Mouse (Mus musculus) adrenal gland, adult 8-10 months (tissue): Measurements from ENCODE around the gene Itpka. TPM values are rescaled to one million over a fixed set of nuclear protein-coding genes. Genes with fewer than 3 reads are reported as not detected.
A peak's percentile ranks its signal among the peaks of the same experiment; 100 is the strongest.
"Not testable (repeated sequence)": the region's sequence is repeated elsewhere in the genome, so short reads cannot be mapped to it uniquely, and the experiment has no call there.

Experiments used
- DNase-seq: peaks from one replicate; pipeline ENCODE4 v3.0.0; 2022
- total RNA-seq, 4 experiments: library from RNA; stranded (reverse); gene quantifications; 2 replicates each; pipeline ENCODE4 v1.2.4; 2022

Itpka gene
- 1 to 10 TPM; 1.5 to 2.0 (median 1.8) TPM for total RNA-seq

- DNase-seq: peak; percentile 35
These were observed at the start of gene Itpka for GRCm38 (mm10) chr2:119741581-119742411. TSS of gene Itpka (plus strand) at chr2:119742337.

DNA sequence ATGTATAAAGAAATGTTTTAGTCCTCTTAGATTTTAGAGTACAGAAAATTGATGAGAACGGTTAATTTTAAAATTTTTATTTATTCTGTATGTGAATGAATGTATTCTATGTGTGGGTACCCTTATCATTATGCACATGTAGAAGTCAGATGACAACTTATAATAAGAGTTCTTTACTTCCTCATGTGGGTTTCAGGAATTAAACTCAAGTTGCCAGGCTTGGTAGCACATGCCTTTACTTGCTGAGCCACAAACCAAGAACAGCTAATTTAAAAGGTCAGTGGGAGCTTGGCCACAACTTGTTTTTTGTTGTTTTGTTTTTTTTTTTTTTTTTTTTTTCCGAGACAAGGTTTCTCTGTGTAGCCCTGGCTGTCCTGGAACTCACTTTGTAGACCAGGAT, 47.3 kb upstream of the Itpka start:
- DNase-seq: no peak

- DNase-seq: no peak
These were observed 46.0 kb upstream of the Itpka start for GRCm38 (mm10) chr2:119696111-119696510.

GRCm38 (mm10) chr2:119698472-119698871, 43.7 kb upstream of the Itpka start:
- no peak for DNase-seq

GRCm38 (mm10) chr2:119699962-119700361, 42.2 kb upstream of the Itpka start:
- DNase-seq: no peak

DNA sequence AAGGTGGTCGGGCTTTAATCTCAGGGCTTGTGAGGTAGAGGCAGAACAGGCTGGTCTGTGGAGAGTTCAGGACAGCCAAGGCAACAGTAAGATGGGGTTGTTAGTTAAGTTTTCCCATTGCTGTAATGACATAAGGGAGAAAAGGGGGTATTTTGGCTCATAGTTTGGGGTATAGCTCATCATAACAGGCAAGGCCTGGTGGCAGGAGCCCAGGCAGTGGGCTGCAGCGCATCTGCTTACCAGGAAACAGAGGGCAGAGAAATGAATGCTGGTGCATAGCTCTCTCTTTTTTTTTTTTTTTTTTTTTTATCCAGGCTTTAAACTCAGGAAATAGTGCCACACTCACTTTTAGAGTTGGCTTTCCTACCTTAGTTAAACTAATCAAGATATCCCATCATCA, 39.0 kb upstream of the Itpka start:
- DNase-seq: no peak

DNA sequence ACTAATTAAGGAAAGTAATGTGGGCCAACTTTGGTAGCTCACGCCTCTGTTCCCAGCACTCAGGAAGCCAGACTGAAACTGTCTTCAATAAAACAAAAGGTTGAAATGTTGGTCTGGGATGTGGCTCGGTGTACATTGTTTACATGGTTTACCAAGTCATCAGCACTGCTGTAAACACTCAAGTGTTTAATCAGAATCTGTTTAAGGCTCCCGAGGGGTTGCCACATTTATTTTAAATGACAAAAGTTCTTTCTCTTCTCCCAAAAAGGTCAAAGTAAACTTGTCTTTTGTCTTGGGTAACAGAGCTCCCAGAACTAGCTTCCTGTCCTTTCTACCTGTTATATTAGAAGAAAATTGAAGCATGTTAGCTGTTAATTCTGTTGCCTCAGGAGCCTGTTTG, 34.5 kb upstream of the Itpka start:
- DNase-seq: no peak

DNA sequence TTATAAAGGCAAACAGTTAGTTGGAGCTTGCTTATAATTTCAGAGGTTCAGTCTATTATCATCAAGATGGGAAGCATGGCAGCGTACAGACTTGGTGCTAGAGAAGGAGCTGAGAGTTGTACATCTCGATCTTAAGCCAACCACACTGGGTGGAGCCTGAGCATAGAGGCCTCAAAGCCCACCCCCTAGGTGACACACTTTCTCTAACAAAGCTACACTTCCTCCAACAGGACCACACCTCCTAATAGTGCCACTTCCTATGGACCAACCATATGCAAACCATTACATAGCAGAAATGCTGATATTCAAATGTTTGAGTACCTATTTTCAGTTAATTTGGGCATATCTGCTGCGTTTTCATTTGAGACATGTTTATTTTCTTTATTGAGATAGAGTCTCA, 32.1 kb upstream of the Itpka start:
- no peak for DNase-seq

DNA sequence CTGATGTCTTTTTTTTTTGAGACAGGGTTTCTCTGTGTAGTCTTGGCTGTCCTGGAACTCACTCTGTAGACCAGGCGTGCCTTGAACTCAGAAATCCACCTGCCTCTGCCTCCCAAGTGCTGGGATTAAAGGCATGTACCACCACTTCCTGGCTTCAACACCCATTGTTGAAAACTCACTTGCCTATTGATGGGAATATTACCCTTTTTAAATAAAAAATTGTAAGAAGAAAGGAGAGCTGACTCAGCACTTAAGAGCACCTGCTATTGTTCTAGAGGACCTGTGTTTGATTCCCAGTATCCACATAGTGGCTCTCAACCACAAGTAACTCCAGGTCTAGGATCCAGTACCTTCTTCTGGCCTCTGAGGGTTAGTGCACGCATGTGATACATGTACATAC, 26.3 kb upstream of the Itpka start:
- not testable (repeated sequence) for DNase-seq

DNA sequence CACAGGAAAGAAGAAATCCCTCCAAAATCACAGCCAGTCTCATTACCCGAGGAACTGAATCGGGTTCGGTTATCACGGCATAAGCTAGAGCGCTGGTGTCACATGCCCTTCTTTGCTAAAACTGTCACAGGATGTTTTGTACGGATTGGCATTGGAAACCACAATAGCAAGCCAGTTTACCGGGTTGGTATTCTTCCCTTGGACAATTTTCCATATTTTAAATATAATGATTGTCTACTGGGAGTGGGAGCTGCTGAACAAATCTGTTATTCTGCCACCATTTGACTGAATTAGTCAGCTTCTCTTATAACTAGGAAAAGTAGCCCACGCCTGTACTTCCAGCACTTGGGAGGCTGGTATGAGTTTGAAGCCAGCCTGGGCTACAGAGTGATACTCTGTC, 21.1 kb upstream of the Itpka start:
- no peak for DNase-seq

DNA sequence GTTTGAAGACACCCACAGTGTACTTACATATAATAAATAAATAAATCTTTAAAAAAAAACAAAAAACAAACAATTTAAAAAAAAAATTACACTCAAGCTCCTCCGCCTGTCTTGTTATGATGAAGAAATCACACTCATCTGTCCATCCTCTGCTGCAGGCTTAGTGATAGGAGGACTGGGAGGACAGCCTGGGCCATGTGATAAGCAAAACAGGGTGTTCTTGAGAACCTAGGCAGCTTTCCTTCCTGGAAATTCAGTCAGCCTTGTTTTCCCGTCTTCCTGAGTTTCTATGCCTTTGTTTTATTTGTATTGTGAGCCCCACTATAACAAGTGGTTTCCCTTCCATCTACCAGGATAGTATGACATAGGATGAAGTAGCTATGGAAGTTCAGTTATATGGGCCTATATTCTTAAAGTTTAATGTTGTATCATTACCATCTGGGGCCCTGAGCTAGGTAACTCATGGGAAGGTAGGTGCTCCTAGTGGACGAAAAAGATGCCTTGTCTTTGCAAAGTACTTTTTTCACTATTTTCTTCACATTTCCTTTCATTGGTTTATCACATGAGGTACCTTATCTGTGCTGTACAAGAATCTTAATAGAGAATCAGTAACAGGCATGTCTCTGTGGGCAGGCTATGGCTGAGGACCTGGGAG, 14.2 kb upstream of the Itpka start:
- DNase-seq: no peak

- no peak for DNase-seq
These were observed 11.4 kb upstream of the Itpka start for GRCm38 (mm10) chr2:119730735-119731134.

GRCm38 (mm10) chr2:119737124-119737523, 5.0 kb upstream of the Itpka start:
- DNase-seq: no peak

GRCm38 (mm10) chr2:119740567-119740966, 1.6 kb upstream of the Itpka start:
- DNase-seq: no peak

DNA sequence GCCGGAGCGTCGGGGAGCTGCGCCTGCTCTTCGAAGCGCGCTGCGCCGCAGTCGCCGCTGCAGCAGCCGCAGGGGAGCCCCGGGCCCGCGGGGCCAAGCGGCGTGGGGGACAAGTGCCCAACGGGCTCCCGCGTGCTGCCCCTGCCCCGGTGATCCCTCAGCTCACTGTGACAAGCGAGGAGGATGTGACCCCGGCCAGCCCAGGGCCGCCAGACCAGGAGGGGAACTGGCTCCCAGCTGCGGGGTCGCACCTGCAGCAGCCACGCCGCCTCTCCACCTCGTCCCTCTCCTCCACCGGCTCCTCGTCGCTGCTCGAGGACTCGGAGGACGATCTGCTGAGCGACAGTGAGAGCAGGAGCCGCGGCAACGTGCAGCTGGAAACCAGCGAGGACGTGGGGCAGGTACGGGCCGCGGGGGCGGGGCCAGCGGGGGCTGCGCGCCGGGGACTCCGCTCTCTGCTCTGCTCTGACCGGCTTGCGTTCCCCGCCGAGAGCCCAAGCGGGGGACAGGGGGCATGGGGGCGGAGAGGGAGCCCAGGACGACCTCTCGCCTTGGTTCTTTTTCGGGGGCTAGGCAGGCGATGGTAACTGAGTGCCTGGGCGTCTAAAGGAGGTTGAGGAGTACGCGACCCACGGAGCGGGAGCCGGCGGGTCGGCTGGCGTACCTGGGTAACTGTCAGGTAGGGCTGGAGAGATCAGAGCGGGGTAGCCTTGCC, 481 bp downstream of the Itpka start:
- DNase-seq: no peak

GRCm38 (mm10) chr2:119743176-119743807, 1.2 kb downstream of the Itpka start:
- DNase-seq: no peak

DNA sequence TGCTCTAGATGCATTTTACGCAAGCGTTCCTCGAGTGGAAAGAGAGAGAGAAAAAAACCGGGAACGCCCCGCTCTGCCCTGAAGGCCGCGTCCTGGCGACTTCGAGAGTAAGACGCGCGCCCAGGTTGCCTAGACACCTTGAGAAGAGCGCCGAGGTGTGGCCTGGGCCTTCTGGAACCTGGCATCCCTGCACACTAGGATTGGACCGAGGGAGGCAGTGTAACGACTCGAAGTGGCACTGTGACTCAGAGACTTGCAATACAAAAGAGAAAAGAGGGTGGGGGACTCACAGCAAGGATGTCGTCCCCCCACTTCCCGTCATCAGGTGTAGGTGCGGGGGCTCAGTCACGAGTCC, 1.6 kb downstream of the Itpka start:
- DNase-seq: no peak

- no peak for DNase-seq
These were observed 2.3 kb downstream of the Itpka start for GRCm38 (mm10) chr2:119744163-119745111.

DNA sequence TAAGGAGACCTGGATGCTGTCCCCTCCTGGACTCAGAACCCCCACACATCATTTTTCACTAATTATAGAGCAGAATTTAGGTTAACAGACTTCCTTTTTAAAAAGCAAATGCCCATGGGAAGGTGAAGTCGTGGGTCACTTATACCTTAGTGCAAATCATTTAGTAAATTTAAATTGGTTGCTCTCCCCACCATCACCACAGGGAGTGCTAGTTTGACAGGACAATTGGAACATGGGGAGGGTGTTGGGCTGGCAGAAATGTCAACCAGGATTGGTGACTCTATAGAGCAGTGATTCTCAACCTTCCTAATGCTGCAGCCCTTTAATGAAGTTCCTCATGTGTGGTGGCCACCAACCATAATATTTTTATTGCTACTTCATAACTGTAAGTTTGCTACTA, 3.1 kb downstream of the Itpka start:
- no peak for DNase-seq

- DNase-seq: no peak
These were observed 5.4 kb downstream of the Itpka start for GRCm38 (mm10) chr2:119747554-119747953.

DNA sequence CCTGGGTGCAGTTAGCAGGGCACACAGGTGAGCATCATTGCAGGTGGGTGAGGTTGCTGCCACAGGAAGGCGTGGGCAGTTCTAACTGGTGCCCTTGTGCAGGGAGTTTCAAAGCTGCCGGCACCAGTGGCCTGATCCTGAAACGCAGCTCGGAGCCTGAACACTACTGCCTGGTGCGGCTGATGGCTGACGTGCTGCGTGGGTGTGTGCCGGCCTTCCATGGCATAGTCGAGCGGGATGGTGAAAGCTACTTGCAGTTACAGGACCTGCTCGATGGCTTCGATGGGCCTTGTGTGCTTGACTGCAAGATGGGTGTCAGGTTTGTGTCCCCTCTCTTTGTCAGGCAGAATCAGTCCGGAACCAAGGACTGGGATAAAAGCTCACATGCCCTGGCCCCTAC, 7.1 kb downstream of the Itpka start:
- no peak for DNase-seq

DNA sequence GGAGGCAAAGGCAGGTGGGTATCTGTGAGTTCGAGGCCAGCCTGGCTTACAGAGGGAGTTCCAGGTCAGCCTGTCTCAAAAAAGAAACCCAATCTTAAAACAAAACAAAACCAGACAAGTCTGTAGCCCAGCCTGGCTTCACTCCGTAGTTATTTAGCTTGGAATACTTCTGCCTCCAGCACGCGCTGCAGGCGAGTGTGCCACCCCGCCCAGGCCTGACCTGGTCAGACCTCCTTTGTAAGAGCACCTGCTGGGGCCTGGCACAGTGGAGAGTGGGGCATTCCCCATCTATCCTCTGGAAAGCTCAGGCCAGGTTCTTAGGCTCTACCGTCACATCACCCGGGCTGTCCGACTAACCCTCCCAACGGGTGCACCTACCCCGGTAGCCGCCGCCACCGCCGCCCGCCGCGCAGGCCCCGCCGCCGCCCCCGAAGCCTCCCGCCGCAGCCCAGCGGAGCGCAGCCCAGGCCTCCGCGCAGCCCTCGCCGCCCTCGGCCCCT, 15.5 kb downstream of the Itpka start:
- no peak for DNase-seq
